Mouse (Mus musculus) kidney, adult 2 months (tissue): ENCODE data around the gene Nrp1.

ENCODE experiments used
- CTCF ChIP-seq: fragments of 200-500 bp; conservative IDR thresholded peaks from 2 replicates; pipeline ENCODE4 v1.5.1; 2011; ENCODE audit warnings: low read depth, mild to moderate bottlenecking, control low read depth, low read length, moderate library complexity, mixed read lengths; ENCODE audit not compliant: insufficient read depth, insufficient read length
- POLR2A ChIP-seq: fragments of 200-500 bp; IDR thresholded peaks from one replicate; pipeline ENCODE4 v1.6.1; 2011; ENCODE audit warnings: low read depth, low read length, control low read depth

GRCm38 (mm10) chr8:128504136-128504829, 145.9 kb downstream of the Nrp1 start:
- TF ChIP-seq CTCF: no peak
- no peak for TF ChIP-seq POLR2A
